Mouse (Mus musculus) frontal cortex, adult 2 months (tissue): ENCODE measurements around the gene Copg2. TPM values are rescaled to one million over a fixed set of nuclear protein-coding genes. Genes with fewer than 3 reads are reported as not detected.
"Not testable (repeated sequence)": the region's sequence is repeated elsewhere in the genome, so short reads cannot be mapped to it uniquely, and the experiment has no call there.

Experiments
- DNase-seq, 2 experiments: peaks; one replicate each; pipeline ENCODE4 v3.0.0; 2022; ENCODE audit warnings: low spot score in 1 of 2; ENCODE audit errors: extremely low spot score in 1 of 2
- polyA plus RNA-seq: library from polyadenylated mRNA; depleted of rRNA; stranded (reverse); fragments of >200 nt; gene quantifications from 2 replicates; pipeline ENCODE4 v1.2.3, GENCODE M21; 2012

Copg2 gene
- polyA plus RNA-seq, 1 experiment: 64.0 TPM

DNA sequence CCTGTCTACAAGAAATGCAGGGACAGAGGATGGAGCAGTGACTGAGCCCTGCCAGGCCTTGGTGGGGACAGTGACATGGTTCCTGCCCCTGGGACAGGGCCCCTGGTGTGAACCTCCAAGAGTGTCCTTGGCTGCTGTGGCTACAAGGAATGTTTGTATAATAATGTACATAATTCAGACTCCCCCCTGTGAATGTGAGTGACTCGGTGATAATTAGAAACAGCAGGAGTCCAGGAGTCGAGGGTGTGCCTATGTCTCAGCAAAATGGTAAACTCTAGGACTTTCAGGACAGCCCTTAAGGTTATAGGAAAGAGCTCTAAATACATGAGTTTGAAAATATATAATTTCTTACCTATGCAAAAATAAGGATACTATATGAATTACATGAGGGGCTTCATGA lies 64.4 kb downstream of the Copg2 start:
- DNase-seq: no peak

DNA sequence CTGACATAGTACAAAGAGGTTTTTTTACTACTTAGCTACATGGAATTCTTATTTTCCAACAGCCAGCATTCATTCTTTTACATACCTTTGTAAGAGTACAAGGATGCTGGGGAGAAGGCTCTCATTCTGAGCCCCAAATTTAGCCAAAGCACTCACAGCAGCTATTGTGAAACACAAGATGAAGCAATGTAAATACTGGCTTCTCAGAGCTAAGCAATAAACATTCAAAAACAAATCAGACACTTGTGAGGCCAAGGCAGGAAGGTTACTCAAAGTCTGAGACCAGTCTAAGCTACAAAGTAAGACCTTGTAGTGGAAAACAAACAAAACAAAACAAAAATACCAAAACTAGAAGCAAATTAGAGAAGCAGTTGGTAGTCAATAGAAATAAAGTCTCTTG lies 83.0 kb downstream of the Copg2 start:
- no peak for DNase-seq

DNA sequence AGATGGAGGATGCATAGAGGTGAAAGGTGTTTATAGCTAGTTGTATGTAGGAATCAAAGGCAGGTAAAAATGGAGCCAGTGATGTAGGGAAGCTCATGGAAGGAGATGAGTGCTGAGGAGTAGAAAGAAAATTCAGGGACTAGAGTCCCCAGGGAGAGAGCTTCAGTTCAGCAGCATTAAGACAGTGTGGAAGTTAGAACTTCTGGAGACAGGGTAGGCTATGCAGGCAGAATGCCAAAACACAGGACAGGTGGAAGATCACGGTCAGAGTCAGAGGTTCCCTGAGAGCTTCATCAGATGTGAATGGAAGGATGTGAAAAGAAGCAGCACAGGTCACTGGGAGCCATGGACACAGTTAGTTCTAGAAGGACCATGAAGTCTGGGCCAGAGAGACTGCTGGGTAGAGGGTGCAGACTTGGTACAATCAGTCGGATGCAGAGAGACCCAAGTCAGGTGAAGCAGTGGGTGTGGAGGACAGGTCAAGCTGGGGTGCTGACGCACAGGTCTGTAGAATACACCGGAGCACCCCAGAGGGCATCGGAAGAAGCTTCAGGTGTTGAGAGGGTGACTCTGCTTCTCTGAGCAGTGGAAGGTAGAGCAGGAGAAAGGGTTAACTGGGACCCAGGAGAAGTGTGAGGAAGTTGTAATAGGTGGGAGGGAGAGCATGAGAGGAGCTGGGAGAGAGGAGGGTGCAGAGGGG lies 91.4 kb downstream of the Copg2 start:
- no peak for DNase-seq

DNA sequence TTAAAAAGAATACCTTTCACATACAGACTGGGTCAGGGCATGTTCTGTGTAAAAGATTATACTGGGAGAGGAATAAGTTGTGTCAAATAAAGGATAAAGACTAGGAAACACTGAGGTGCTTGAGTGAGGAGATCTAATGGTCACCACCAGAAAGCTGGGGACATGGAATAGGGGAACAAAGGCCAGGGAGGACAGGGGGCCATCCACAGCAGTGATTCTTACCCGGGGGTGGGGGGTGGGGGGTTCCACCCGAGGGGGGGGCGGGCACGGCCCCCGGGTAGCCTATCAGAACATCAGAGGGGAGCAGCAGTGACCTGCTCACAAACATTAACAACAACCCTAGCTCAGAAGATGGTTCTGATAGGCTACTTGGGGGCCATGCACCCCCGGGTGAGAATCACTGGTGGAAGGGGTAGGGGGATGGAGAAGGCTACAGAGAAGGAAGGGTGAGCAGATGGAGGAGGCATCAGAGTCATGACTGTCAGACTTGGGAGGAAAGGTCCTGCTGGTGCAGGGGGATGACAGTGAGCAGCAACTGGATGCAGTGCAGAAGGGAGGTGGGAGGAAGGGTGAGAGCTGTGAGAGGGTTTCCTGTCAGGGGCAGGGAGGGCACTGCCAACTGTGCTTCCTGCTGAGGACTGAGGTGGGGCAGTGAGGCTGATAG lies 92.1 kb downstream of the Copg2 start:
- DNase-seq: peak; percentile 42 to 49

DNA sequence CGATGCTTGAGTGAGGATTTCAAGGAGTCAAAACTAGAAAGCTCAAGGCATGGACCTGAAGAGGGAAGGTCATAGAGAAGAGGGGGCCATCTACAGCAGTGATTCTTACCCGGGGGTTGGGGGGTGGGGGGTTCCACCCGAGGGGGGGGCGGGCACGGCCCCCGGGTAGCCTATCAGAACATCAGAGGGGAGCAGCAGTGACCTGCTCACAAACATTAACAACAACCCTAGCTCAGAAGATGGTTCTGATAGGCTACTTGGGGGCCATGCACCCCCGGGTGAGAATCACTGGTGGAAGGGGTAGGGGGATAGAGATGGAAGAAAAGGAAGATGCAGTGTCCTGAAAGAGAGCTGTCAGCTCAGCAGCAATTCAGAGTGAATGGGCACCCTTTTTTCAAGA lies 93.7 kb downstream of the Copg2 start:
- DNase-seq: not testable (repeated sequence)

DNA sequence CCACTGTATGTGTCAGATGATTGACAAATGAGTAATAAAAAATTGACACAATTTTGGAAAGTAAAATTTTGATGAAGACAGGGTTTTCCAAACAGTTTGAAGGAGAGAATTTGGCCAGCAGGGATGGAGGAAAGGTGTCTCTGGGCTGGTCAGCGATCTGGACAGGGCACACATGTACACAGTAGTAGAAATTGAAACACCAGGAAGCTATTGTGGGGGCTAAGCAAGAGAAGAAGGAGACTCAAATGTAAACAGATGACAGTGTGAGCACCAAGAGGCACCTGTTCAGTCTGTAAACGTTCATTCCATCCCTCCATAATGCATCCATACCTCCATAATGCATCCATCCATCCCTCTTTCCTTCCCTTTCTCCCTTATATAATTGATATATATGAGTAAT lies 145.4 kb downstream of the Copg2 start:
- DNase-seq: no peak

DNA sequence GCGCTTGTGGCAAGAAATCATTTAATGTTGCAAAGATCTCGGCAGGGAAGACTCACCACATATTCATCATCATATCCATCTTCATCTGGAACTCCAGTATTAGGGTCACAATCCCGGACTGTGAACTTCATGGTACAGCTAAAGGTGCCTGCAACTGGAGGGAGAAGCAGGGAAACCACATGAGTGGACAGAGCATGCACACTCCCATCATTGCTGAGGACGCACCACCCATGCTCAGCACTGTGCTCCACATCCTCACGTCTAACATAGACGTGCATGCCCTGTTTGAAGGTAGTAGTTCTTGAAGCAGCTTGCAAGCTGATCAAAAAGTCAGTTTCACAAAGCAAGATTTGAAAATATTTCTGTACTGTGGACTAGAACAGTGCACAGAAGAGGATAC lies 146.1 kb downstream of the Copg2 start:
- no peak for DNase-seq

DNA sequence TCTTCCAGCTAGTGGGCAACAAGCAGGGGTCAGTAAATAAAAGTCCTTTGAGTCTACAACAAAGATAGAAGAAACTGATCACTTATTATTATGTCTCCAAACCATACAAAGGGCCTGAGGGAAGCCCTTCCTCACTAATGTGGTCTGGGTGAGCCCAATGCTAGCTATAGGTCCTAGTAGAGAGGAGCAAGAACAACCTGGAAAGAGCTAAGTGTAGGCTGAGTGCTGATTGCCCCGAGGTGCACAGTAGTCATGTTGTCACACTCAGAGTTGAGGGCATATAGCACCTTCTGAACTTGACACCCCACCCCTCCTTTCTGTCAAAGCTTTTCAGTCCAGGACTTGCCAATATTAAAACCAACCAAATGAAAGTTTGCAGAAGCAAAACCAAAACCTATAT lies 146.7 kb downstream of the Copg2 start:
- DNase-seq: no peak

DNA sequence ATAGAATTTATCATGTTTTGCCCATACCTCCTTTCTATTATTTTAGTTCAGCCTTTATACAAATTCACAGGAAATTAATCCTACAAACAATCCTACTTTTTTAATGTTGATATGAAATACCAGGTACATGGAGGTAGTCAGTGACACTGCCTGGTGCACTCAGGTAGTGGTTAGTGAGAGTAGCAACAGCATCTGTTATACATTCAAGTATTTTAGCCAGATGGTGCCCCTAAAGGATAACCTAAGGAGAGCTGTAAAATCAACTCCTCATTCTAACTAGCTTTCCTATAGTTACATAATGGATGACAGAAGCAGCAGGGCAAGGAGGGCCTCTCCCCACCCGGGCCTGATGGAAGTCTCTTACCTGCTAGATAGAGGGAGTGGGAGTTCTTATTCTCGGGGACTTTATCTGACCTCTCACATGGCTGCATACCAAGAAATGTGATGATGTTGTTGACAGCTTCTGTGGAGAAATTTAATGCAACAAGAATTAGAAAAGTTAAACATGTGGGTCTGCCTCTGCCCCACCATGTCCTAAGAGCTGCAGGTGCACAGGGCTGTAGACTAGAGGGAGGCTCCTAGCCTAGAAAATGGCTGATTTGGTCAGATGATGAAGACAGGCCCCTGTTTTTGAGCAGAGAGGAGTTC lies 147.4 kb downstream of the Copg2 start:
- no peak for DNase-seq

DNA sequence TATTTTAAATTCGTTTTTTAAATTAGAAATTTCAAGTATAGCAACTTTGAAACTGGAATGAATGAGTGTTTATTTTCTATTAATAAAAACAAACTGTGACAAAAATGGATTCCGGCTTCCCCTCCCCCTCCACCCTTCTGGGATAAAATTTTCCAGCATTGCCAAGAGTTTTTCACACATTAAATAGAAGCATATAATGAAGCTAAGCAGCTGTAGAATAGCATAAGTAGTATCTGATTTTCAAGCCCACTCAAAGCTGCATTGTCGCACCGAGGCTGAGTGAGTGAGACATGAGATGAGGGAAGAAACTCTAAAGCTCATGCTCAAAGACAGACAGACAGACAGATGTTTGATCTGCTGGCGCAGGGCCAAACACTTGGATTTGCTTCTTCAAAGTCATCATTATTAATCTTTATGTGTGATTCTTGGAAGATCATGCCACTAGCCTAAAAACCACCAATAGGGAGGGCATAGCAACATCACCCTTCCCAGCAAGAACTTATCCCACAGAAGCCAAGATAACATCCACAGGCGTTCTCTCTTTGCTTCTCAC lies 148.2 kb downstream of the Copg2 start:
- peak in 1 of 2 experiments; percentile 37 for DNase-seq

DNA sequence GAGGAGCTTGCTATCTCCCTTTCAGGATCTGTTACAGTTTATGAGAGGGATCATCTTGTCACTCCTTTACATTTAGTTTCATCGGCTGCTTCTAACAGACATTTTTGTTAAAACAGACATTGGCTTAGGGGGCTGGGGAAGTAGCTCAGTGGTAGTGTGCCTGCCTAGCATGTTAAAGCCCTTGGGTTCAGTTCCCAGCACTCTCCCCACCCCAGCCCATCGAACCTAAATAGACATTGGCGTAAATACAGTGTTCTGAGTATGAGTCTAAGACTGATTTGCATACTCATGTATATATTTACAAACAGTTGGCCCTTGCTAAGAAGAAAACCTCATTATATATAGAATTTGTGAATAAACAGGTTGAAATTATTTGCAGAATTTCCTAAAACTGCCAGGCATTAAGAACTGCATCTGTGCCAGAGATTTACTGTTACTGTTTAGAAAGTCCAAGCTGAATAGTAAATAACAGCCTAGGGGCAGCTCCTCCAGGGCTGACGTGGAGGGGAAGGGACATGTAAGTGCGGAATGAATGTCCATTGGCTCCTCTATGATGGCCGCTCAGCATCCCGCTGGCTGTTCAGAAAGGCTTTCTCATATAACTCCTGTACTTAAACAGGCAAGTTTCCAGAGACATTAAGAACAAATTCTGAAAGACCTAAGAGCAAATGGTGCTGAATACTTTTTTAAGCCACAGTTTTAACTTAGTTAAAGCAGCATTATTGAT lies 148.8 kb downstream of the Copg2 start:
- no peak for DNase-seq

DNA sequence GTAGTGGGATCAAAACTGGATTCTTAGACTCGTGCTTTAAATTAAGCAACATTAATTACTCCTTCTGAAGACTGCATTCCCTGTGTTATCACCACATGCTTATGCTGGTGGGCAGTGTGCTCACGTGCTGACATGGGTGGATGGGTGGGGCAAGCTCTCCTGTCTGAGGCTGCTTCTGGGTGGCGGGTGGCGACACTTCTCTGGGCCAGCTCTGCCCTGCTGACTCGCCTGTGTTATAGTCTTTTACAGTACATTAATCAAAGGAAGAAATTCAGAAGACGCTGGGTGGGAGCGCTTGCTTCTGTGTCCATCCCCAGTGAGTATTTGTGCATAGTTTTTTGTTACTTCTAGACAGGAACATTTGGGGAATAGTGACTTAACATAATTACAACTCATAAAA lies 151.0 kb downstream of the Copg2 start:
- no peak for DNase-seq

DNA sequence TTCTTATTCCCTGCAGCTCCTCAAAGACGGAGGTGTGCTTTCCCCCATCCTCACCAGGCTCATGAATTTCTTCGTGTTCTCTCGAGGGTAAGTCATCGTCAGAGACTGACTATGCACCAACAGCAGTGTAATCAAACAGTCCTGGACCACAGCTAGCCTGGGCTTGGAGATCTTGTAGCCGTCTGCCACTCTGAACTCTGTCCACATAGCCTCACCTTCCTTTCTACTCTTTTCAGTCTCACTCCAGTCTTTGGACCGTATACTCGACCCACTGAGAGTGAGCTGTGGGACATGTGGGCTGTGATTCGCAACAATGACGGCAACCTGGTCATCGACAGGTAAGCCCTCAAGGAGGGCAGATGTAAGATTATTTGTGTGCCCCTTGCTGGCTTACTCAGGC lies 151.7 kb downstream of the Copg2 start:
- DNase-seq: no peak

DNA sequence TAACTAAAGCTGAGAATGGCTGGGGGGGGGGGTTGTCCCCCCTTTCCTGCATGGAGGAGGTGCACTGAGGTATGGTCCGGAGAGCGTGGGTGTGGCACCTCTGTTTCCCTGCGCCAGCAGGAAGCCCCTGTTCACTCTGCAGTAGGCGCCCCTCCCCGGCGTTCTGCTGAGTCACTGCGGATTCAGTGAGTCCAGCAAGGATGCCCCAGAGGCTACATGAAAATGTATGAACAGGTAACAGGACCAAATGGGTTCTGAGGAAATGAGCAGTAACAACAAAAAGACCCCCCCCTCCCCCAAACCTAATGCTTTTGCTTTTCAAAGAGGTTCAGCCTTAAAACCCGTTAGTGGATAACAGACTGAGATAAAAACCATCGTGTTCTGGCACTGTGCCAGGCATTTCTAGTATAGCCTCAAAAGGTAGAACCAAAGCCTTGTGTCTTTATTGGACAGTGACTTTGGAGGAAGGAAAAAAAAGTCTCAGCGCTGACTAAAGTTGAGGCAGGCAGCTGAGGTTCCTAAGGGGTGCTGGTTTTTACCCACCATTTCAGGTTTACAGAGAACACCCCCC lies 157.3 kb downstream of the Copg2 start:
- peak in 1 of 2 experiments; percentile 42 for DNase-seq

DNA sequence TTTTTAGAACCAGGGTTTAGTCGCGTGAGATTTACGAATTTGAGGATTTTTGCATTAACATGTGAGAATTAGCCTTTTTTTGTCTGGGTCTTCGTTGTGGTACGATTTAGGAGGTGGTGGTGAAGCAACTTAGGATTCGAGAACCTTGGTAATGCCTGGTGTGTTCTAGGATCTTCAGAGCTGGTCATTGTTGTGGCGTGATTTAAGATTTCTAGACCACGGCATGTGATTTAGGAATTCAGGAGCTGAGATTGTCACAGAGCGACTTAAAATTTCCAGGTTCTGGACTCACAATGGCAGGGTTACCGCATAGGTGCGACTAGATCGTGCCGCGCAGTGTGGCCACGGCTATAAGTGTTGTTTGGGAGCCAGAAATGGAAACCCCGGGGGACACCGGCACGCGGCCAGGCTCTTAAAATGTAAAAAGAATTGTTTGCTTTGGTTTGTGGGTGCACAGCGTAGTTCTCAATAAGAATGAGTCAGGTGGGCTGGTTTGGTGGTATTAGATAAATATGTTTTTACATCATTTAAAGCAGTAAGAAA lies 158.1 kb downstream of the Copg2 start:
- no peak for DNase-seq

DNA sequence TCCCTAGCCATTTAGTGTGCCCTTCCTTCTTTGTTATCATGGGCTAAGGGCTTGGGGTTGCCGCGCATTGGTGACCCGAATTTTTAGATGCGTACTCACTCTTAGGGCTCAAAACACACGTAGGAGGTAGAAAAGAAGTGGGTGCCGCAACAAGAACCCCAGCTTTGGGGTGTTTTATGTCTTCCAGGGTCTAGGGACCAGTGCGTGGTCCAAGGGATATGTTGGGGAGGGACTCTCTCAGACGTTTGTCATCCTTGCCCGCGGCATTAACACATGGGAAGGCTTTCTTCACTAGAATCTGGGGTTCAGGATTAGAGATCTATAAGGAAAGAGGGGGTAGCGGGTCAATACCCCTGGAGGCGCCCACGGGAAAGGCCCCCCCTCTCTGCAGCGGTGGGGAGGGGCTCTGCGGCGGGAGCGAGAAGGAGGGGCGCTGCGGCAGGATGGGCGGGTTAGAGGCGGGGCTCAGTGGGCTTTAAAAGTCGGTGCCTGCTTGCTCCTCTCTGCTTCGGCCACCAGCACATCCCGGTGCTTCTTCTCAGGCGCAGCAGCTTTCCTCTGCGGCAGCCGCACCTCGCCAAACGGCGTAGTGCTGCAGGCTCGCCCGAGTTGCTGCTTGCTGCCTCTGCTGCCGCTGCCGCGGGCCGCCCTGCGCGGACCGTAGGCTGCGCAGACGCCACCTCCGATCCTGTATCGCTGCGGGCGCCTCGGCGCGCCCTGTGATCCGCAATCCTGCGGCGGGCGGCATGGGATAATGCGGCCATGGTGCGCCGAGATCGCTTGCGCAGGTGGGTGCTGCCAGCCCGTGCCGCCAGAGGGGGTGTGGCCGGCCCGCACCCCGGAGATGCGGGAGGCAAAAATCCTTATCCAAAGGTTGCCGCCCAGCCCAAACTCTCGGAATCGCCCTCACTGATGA lies 158.8 kb downstream of the Copg2 start:
- peak in 1 of 2 experiments; percentile 82 for DNase-seq

DNA sequence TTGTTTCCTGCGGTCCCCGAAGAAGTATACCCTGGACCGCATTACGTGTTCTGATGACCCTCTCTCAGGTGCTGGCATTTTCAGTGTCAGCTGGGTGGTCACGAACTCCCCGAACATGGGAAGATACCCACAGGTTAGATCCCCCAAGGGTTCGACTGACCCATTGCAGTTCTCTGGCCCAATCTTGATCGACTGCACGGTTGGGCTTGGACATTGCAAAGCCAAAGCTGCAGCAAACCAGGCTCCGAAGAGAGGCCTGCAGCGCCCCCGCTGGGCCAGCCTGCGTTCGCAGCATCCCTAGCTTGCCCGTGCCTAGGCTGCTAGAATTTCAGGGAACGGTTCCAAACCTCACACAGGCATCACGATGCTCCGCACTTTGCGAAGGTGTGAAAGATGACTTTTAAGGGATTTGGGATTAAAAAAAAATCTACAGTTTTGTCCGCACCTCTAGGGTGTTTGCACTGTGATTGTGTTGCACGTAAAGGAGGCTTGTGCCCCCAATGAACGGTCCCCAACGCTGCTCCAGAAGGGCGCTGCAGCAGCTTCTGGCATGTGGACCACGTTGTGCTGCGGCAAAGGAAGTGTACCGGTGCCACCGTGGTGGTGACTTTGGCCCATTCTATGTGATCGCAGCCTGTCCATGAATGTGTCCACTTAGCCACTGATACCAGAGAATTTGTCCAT lies 159.6 kb downstream of the Copg2 start:
- peak in 1 of 2 experiments; percentile 75 for DNase-seq

DNA sequence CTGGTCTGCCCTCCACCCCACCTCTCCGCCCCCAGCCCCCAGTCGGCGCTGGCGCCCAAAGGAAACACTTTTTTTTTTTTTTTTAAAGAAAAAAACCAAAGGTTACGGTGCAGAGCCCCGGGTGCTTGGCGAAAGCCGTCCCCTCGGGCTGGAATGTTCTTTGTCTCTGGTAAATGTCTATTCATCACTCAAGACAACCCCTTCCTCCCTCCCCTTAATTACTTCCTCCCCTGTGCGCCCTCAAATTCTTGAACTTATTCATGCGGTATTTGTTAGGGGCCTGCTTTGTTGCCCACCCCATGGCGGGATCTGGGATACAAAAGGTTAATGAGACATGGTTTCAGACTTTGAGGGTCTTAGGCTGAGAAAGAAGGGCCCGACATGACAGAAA lies 160.2 kb downstream of the Copg2 start:
- DNase-seq: no peak
